Mouse (Mus musculus) MEL (cell line): ENCODE measurements at regions not wholly inside any gene's neighbourhood (a gene's known extent, or its start where the extent isn't known, plus 50 kb on each side); places are given as distances from the start of the nearest gene placed in this dataset.

Source experiments
- CTCF ChIP-seq, 3 experiments: IDR thresholded peaks in 2 of 3; conservative IDR thresholded peaks in 1 of 3; 2 replicates each; pipeline ENCODE4 v1.5.1; 2011 to 2012; ENCODE audit warnings: low read length in 3 of 3, low read depth in 2 of 3, mild to moderate bottlenecking in 2 of 3, improper control_type of control experiment in 1 of 3, inconsistent platforms in 1 of 3, mixed read lengths in 1 of 3, moderate library complexity in 1 of 3; ENCODE audit not compliant: control insufficient read depth in 1 of 3, insufficient read depth in 1 of 3, poor library complexity in 1 of 3, severe bottlenecking in 1 of 3
- USF2 ChIP-seq, 2 experiments: IDR thresholded peaks; 2 replicates each; pipeline ENCODE4 v1.6.1; 2011 to 2012; ENCODE audit warnings: improper control_type of control experiment in 2 of 2, low read length in 2 of 2, borderline replicate concordance in 1 of 2, inconsistent platforms in 1 of 2, low read depth in 1 of 2, mild to moderate bottlenecking in 1 of 2; ENCODE audit not compliant: insufficient read depth in 1 of 2

GRCm38 (mm10) chr13:63735739-63736138, 79.3 kb upstream of the Ercc6l2 start:
- TF ChIP-seq CTCF (IDR thresholded peaks at IDR 0.05 in 2 of 3, conservative IDR thresholded peaks at IDR 0.05 in 1 of 3; ENCODE audit: control insufficient read depth in 1 of 3, insufficient read depth in 1 of 3, low read depth in 2 of 3, low read length in 3 of 3, poor library complexity in 1 of 3, severe bottlenecking in 1 of 3) = no peak
- no peak for TF ChIP-seq USF2 (IDR thresholded peaks at IDR 0.05; ENCODE audit: borderline replicate concordance in 1 of 2, insufficient read depth in 1 of 2, low read depth in 1 of 2, low read length in 2 of 2)
